Mouse (Mus musculus) embryonic facial prominence, embryonic 13.5 days (tissue): ENCODE results near the gene Akirin2. TPM values are rescaled to one million over a fixed set of nuclear protein-coding genes. Genes with fewer than 3 reads are reported as not detected.

ENCODE experiments used
- ATAC-seq: fragments of 200-750 bp; cut with Nextera tagmentation; 2 replicates; pipeline ENCODE4 v1.8.0; 2017; ENCODE audit warnings: low read depth; ENCODE audit not compliant: insufficient number of reproducible peaks, insufficient read depth, low FRiP score, low TSS enrichment
- H3K27ac ChIP-seq: fragments of 300-500 bp; sonication (generic); 2 replicates; pipeline ENCODE4 v1.5.1; 2015; ENCODE audit warnings: moderate library complexity, mild to moderate bottlenecking, inconsistent platforms
- H3K27me3 ChIP-seq: fragments of 300-500 bp; sonication (generic); 2 replicates; pipeline ENCODE4 v1.6.1; 2015; ENCODE audit warnings: mild to moderate bottlenecking, inconsistent platforms
- H3K36me3 ChIP-seq: fragments of 300-500 bp; sonication (generic); 2 replicates; pipeline ENCODE4 v1.6.1; 2015; ENCODE audit warnings: mild to moderate bottlenecking, inconsistent platforms
- H3K4me1 ChIP-seq: fragments of 300-500 bp; sonication (generic); 2 replicates; pipeline ENCODE4 v1.6.1; 2015; ENCODE audit warnings: inconsistent platforms
- H3K4me2 ChIP-seq: fragments of 300-500 bp; sonication (generic); 2 replicates; pipeline ENCODE4 v1.6.1; 2015; ENCODE audit warnings: moderate library complexity, mild to moderate bottlenecking, inconsistent platforms
- H3K4me3 ChIP-seq: fragments of 300-500 bp; sonication (generic); 2 replicates; pipeline ENCODE4 v1.5.1; 2015; ENCODE audit warnings: mild to moderate bottlenecking, inconsistent platforms
- H3K9ac ChIP-seq: fragments of 300-500 bp; sonication (generic); 2 replicates; pipeline ENCODE4 v1.6.1; 2015; ENCODE audit warnings: mild to moderate bottlenecking, inconsistent platforms
- H3K9me3 ChIP-seq: fragments of 300-500 bp; sonication (generic); 2 replicates; pipeline ENCODE4 v1.6.1; 2016; ENCODE audit warnings: inconsistent platforms
- WGBS: fragments of 180-500 bp; shearing (Covaris S2); methylation state at CpG from one replicate; pipeline ENCODE4 v1.1.7; 2015; ENCODE audit warnings: mixed read lengths; 5-methylcytosine and 5-hydroxymethylcytosine counted together
- polyA plus RNA-seq: library from polyadenylated mRNA; unstranded; fragments of >200 nt; fragmentation: Nextera tagmentation; extraction: Ambion mirVana; gene quantifications from 2 replicates; pipeline ENCODE4 v1.2.1, GENCODE M21; 2015

Gene Akirin2
- 59.0 and 65.1 TPM in 2 replicates for polyA plus RNA-seq

GRCm38 (mm10) chr4:34550748-34551097 lies at the start of gene Akirin2:
Gene Akirin2, plus strand, starts transcription at chr4:34550937.
- Histone ChIP-seq H3K9me3 (no peaks in the 10 kb centered on the region), H3K27ac (peak within 1 kb of the TSS; percentile 96), H3K9ac (peak within 1 kb of the TSS; percentile 98), H3K27me3 (no peaks in the 10 kb centered on the region), H3K4me2 (peak within 1 kb of the TSS; percentile 71), H3K4me3 (peak within 1 kb of the TSS; percentile 97), H3K36me3 (peaks cover 6% of the 10 kb centered on the region; the same call in 1 of the 2 replicates), H3K4me1 (peaks cover 12% of the 10 kb centered on the region)
- no peak; the same call in 1 of the 2 replicates for ATAC-seq
- under 1% methylated on average over 21 of the region's 53 CpGs for WGBS

GRCm38 (mm10) chr4:34510305-34510704 lies 40.4 kb upstream of the Akirin2 start:
- Histone ChIP-seq H3K4me2 (no peak overlapping the region), H3K27ac (no peak overlapping the region), H3K4me3 (no peak overlapping the region), H3K9me3 (no peaks in the 10 kb centered on the region), H3K27me3 (no peaks in the 10 kb centered on the region), H3K9ac (no peak overlapping the region), H3K36me3 (no peaks in the 10 kb centered on the region), H3K4me1 (no peaks in the 10 kb centered on the region)
- 81% methylated on average over 3 of the region's 3 CpGs for WGBS
- no peak for ATAC-seq

- ATAC-seq, result no peak
- Histone ChIP-seq H3K27me3 (no peaks in the 10 kb centered on the region), H3K9me3 (no peaks in the 10 kb centered on the region), H3K27ac (no peak overlapping the region), H3K4me3 (no peak overlapping the region), H3K36me3 (no peaks in the 10 kb centered on the region), H3K4me1 (no peaks in the 10 kb centered on the region), H3K4me2 (no peak overlapping the region), H3K9ac (no peak overlapping the region)
- 64% methylated on average over 3 of the region's 3 CpGs for WGBS
These were observed 27.9 kb upstream of the Akirin2 start for GRCm38 (mm10) chr4:34522846-34523245.

GRCm38 (mm10) chr4:34523586-34523985 lies 27.2 kb upstream of the Akirin2 start:
- WGBS, result 88% methylated on average over 4 of the region's 4 CpGs
- no peak overlapping the region for H3K4me3 ChIP-seq
- H3K4me1 ChIP-seq, result no peaks in the 10 kb centered on the region
- H3K9ac ChIP-seq, result no peak overlapping the region
- H3K9me3 ChIP-seq, result no peaks in the 10 kb centered on the region
- H3K4me2 ChIP-seq, result no peak overlapping the region
- no peaks in the 10 kb centered on the region for H3K36me3 ChIP-seq
- H3K27me3 ChIP-seq, result no peaks in the 10 kb centered on the region
- no peak overlapping the region for H3K27ac ChIP-seq
- ATAC-seq, result no peak

GRCm38 (mm10) chr4:34526771-34527170 lies 24.0 kb upstream of the Akirin2 start:
- no peak for ATAC-seq
- 85% methylated on average over 3 of the region's 3 CpGs for WGBS
- Histone ChIP-seq H3K4me1 (no peaks in the 10 kb centered on the region), H3K27me3 (no peaks in the 10 kb centered on the region), H3K9ac (no peak overlapping the region), H3K4me2 (no peak overlapping the region), H3K36me3 (no peaks in the 10 kb centered on the region), H3K9me3 (no peaks in the 10 kb centered on the region), H3K27ac (no peak overlapping the region), H3K4me3 (no peak overlapping the region)

GRCm38 (mm10) chr4:34528430-34529100 lies 22.2 kb upstream of the Akirin2 start:
- ATAC-seq, result no peak
- 91% methylated on average over 1 of the region's 1 CpGs for WGBS
- H3K9me3 ChIP-seq, result no peaks in the 10 kb centered on the region
- no peak overlapping the region for H3K9ac ChIP-seq
- H3K27me3 ChIP-seq, result no peaks in the 10 kb centered on the region
- no peak overlapping the region for H3K27ac ChIP-seq
- no peaks in the 10 kb centered on the region for H3K36me3 ChIP-seq
- no peak overlapping the region for H3K4me3 ChIP-seq
- no peak overlapping the region for H3K4me2 ChIP-seq
- no peaks in the 10 kb centered on the region for H3K4me1 ChIP-seq

GRCm38 (mm10) chr4:34529379-34529778 lies 21.4 kb upstream of the Akirin2 start:
- no peak for ATAC-seq
- whole genome bisulfite sequencing, result 51% methylated on average over 4 of the region's 4 CpGs
- H3K9ac ChIP-seq, result no peak overlapping the region
- no peak overlapping the region for H3K4me2 ChIP-seq
- no peaks in the 10 kb centered on the region for H3K9me3 ChIP-seq
- H3K27ac ChIP-seq, result no peak overlapping the region
- H3K4me3 ChIP-seq, result no peak overlapping the region
- no peaks in the 10 kb centered on the region for H3K27me3 ChIP-seq
- no peaks in the 10 kb centered on the region for H3K36me3 ChIP-seq
- H3K4me1 ChIP-seq, result no peaks in the 10 kb centered on the region

- WGBS, result 86% methylated on average over 6 of the region's 6 CpGs
- H3K36me3 ChIP-seq, result no peaks in the 10 kb centered on the region
- ATAC-seq, result no peak
These were observed 20.8 kb upstream of the Akirin2 start for GRCm38 (mm10) chr4:34529941-34530340.

GRCm38 (mm10) chr4:34549981-34550747 lies 573 bp upstream of the Akirin2 start:
- peak overlapping the region; percentile 98 for H3K9ac ChIP-seq
- H3K9me3 ChIP-seq, result no peaks in the 10 kb centered on the region
- ATAC-seq, result peak; percentile 91
- H3K4me2 ChIP-seq, result peak overlapping the region; percentile 71
- no peaks in the 10 kb centered on the region for H3K27me3 ChIP-seq
- H3K36me3 ChIP-seq, result peaks cover under 1% of the 10 kb centered on the region; the same call in 1 of the 2 replicates
- whole genome bisulfite sequencing, result 2% methylated on average over 38 of the region's 38 CpGs
- H3K4me1 ChIP-seq, result peaks cover 6% of the 10 kb centered on the region
- peak overlapping the region; percentile 97 for H3K4me3 ChIP-seq
- H3K27ac ChIP-seq, result peak overlapping the region; percentile 96

More at GRCm38 (mm10) chr4:34529941-34530340, 20.8 kb upstream of the Akirin2 start:
- Histone ChIP-seq H3K4me2 (no peak overlapping the region), H3K4me1 (no peaks in the 10 kb centered on the region), H3K9me3 (no peaks in the 10 kb centered on the region), H3K27ac (no peak overlapping the region), H3K27me3 (no peaks in the 10 kb centered on the region), H3K9ac (no peak overlapping the region), H3K4me3 (no peak overlapping the region)

GRCm38 (mm10) chr4:34551098-34551809 lies 517 bp downstream of the Akirin2 start:
- WGBS, result under 1% methylated on average over 45 of the region's 50 CpGs
- peak overlapping the region; percentile 97 for H3K4me3 ChIP-seq
- peak overlapping the region; percentile 96 for H3K27ac ChIP-seq
- H3K36me3 ChIP-seq, result peaks cover 7% of the 10 kb centered on the region; the same call in 1 of the 2 replicates
- H3K27me3 ChIP-seq, result no peaks in the 10 kb centered on the region
- peaks cover 16% of the 10 kb centered on the region for H3K4me1 ChIP-seq
- H3K9me3 ChIP-seq, result no peaks in the 10 kb centered on the region
- ATAC-seq, result peak; percentile 68
- H3K9ac ChIP-seq, result peak overlapping the region; percentile 98
- H3K4me2 ChIP-seq, result peak overlapping the region; percentile 71

- Histone ChIP-seq H3K36me3 (peaks cover 7% of the 10 kb centered on the region; the same call in 1 of the 2 replicates), H3K4me1 (peaks cover 17% of the 10 kb centered on the region), H3K9me3 (no peaks in the 10 kb centered on the region), H3K9ac (peak overlapping the region; percentile 98), H3K27ac (peak overlapping the region; percentile 96; the same call in 1 of the 2 replicates), H3K4me2 (peak overlapping the region; percentile 71), H3K4me3 (peak overlapping the region; percentile 97), H3K27me3 (no peaks in the 10 kb centered on the region)
- WGBS, result 14% methylated on average over 3 of the region's 3 CpGs
- no peak for ATAC-seq
These were observed 1.2 kb downstream of the Akirin2 start for GRCm38 (mm10) chr4:34551966-34552365.
